Mouse (Mus musculus) heart, embryonic 12.5 days (tissue): ENCODE data around the gene Glis3. TPM values are rescaled to one million over a fixed set of nuclear protein-coding genes. Genes with fewer than 3 reads are reported as not detected.

Experiments
- ATAC-seq: fragments of 200-750 bp; cut with Nextera tagmentation; 2 replicates; pipeline ENCODE4 v1.8.0; 2017; ENCODE audit warnings: moderate TSS enrichment, moderate library complexity; ENCODE audit not compliant: insufficient number of reproducible peaks, low FRiP score
- H3K27ac ChIP-seq: fragments of 300-500 bp; sonication (generic); 2 replicates; pipeline ENCODE4 v1.5.1; 2016; ENCODE audit warnings: mild to moderate bottlenecking, moderate library complexity; ENCODE audit not compliant: poor library complexity, severe bottlenecking
- H3K27me3 ChIP-seq: fragments of 300-500 bp; sonication (generic); replicated peaks from 2 replicates; pipeline ENCODE4 v1.6.1; 2016; ENCODE audit warnings: mild to moderate bottlenecking, moderate library complexity
- H3K36me3 ChIP-seq: fragments of 300-500 bp; sonication (generic); 2 replicates; pipeline ENCODE4 v1.6.1; 2016; ENCODE audit warnings: mild to moderate bottlenecking, moderate library complexity
- H3K4me1 ChIP-seq: fragments of 300-500 bp; sonication (generic); replicated peaks from 2 replicates; pipeline ENCODE4 v1.6.1; 2016; ENCODE audit warnings: mild to moderate bottlenecking
- H3K4me2 ChIP-seq: fragments of 300-500 bp; sonication (generic); 2 replicates; pipeline ENCODE4 v1.6.1; 2016; ENCODE audit warnings: mild to moderate bottlenecking, moderate library complexity
- H3K4me3 ChIP-seq: fragments of 300-500 bp; sonication (generic); 2 replicates; pipeline ENCODE4 v1.5.1; 2016; ENCODE audit warnings: mild to moderate bottlenecking
- H3K9ac ChIP-seq: fragments of 300-500 bp; sonication (generic); 2 replicates; pipeline ENCODE4 v1.6.1; 2016; ENCODE audit warnings: mild to moderate bottlenecking, moderate library complexity
- H3K9me3 ChIP-seq: fragments of 300-500 bp; sonication (generic); replicated peaks from 2 replicates; pipeline ENCODE4 v1.6.1; 2016; ENCODE audit warnings: mild to moderate bottlenecking, moderate library complexity
- WGBS: fragments of 180-500 bp; shearing (Covaris S2); methylation state at CpG from one replicate; pipeline ENCODE4 v1.1.7; 2016; 5-methylcytosine and 5-hydroxymethylcytosine counted together
- polyA plus RNA-seq: library from polyadenylated mRNA; unstranded; fragments of >200 nt; fragmentation: Nextera tagmentation; extraction: Ambion mirVana; gene quantifications from 2 replicates; pipeline ENCODE4 v1.2.1, GENCODE M21; 2016

The Glis3 gene
- polyA plus RNA-seq, 1 experiment from 2014 or later, result 1.7 TPM

- Histone ChIP-seq H3K27me3 (no peaks in the 10 kb centered on the region), H3K4me2 (no peak overlapping the region), H3K4me1 (peaks cover 9% of the 10 kb centered on the region; the same call in 1 of the 2 replicates), H3K27ac (no peak overlapping the region), H3K4me3 (no peak overlapping the region), H3K36me3 (no peaks in the 10 kb centered on the region), H3K9me3 (no peaks in the 10 kb centered on the region), H3K9ac (no peak overlapping the region)
- WGBS, result 86% methylated on average over 5 of the region's 5 CpGs
- ATAC-seq, result no peak
These were observed 255.7 kb downstream of the Glis3 start for GRCm38 (mm10) chr19:28424180-28424579.

GRCm38 (mm10) chr19:28422939-28423338, 256.9 kb downstream of the Glis3 start:
- Histone ChIP-seq H3K27me3 (no peaks in the 10 kb centered on the region), H3K4me2 (no peak overlapping the region), H3K4me3 (no peak overlapping the region), H3K9ac (no peak overlapping the region), H3K9me3 (no peaks in the 10 kb centered on the region), H3K36me3 (no peaks in the 10 kb centered on the region), H3K4me1 (peaks cover 4% of the 10 kb centered on the region; the same call in 1 of the 2 replicates), H3K27ac (no peak overlapping the region)
- WGBS, result 44% methylated on average over 9 of the region's 9 CpGs
- no peak for ATAC-seq

GRCm38 (mm10) chr19:28416069-28416468, 263.8 kb downstream of the Glis3 start:
- ATAC-seq, result no peak
- WGBS, result 80% methylated on average over 5 of the region's 5 CpGs
- Histone ChIP-seq H3K9me3 (peaks cover 7% of the 10 kb centered on the region; the same call in 1 of the 2 replicates), H3K4me1 (no peaks in the 10 kb centered on the region), H3K27me3 (no peaks in the 10 kb centered on the region), H3K27ac (no peak overlapping the region), H3K36me3 (no peaks in the 10 kb centered on the region), H3K4me3 (no peak overlapping the region), H3K4me2 (no peak overlapping the region), H3K9ac (no peak overlapping the region)

GRCm38 (mm10) chr19:28408787-28409186, 271.1 kb downstream of the Glis3 start:
- peaks cover 7% of the 10 kb centered on the region; the same call in 1 of the 2 replicates for H3K9me3 ChIP-seq
- no peaks in the 10 kb centered on the region for H3K27me3 ChIP-seq
- ATAC-seq, result no peak
- no peak overlapping the region for H3K27ac ChIP-seq
- WGBS, result 62% methylated on average over 3 of the region's 3 CpGs
- H3K4me2 ChIP-seq, result no peak overlapping the region
- no peaks in the 10 kb centered on the region for H3K36me3 ChIP-seq
- H3K4me1 ChIP-seq, result 0 out of 2 replicates have a peak, but pooled peaks cover 3% of the 10 kb centered on the region
- no peak overlapping the region for H3K9ac ChIP-seq
- H3K4me3 ChIP-seq, result no peak overlapping the region

- Histone ChIP-seq H3K4me3 (no peak overlapping the region), H3K9me3 (no peaks in the 10 kb centered on the region), H3K9ac (no peak overlapping the region), H3K36me3 (no peaks in the 10 kb centered on the region), H3K27me3 (no peaks in the 10 kb centered on the region), H3K4me2 (no peak overlapping the region), H3K4me1 (0 out of 2 replicates have a peak, but pooled peaks cover 2% of the 10 kb centered on the region), H3K27ac (no peak overlapping the region)
- WGBS, result 53% methylated on average over 6 of the region's 6 CpGs
- ATAC-seq, result no peak
These were observed 276.9 kb downstream of the Glis3 start for GRCm38 (mm10) chr19:28402956-28403355.

GRCm38 (mm10) chr19:28395584-28395861, 284.4 kb downstream of the Glis3 start:
- no peaks in the 10 kb centered on the region for H3K36me3 ChIP-seq
- no peaks in the 10 kb centered on the region for H3K27me3 ChIP-seq
- no peak overlapping the region for H3K4me2 ChIP-seq
- no peak overlapping the region for H3K9ac ChIP-seq
- ATAC-seq, result no peak
- no peaks in the 10 kb centered on the region for H3K9me3 ChIP-seq
- peaks cover 2% of the 10 kb centered on the region; the same call in 1 of the 2 replicates for H3K4me1 ChIP-seq
- H3K4me3 ChIP-seq, result no peak overlapping the region
- 94% methylated on average over 1 of the region's 1 CpGs for WGBS
- H3K27ac ChIP-seq, result no peak overlapping the region

- 52% methylated on average over 12 of the region's 12 CpGs for WGBS
- no peak for ATAC-seq
These were observed 284.9 kb downstream of the Glis3 start for GRCm38 (mm10) chr19:28394826-28395583.

GRCm38 (mm10) chr19:28393766-28394165, 286.1 kb downstream of the Glis3 start:
- Histone ChIP-seq H3K4me3 (no peak overlapping the region), H3K36me3 (no peaks in the 10 kb centered on the region), H3K27me3 (no peaks in the 10 kb centered on the region), H3K27ac (no peak overlapping the region), H3K4me2 (no peak overlapping the region), H3K4me1 (no peaks in the 10 kb centered on the region; the same call in 1 of the 2 replicates), H3K9ac (no peak overlapping the region), H3K9me3 (no peaks in the 10 kb centered on the region)
- 82% methylated on average over 7 of the region's 7 CpGs for WGBS
- ATAC-seq, result no peak

More at GRCm38 (mm10) chr19:28394826-28395583, 284.9 kb downstream of the Glis3 start:
- H3K27ac ChIP-seq, result no peak overlapping the region
- no peak overlapping the region for H3K9ac ChIP-seq
- H3K4me2 ChIP-seq, result 0 out of 2 replicates have a peak overlapping the region, but pooled peaks have one; percentile 3
- H3K36me3 ChIP-seq, result no peaks in the 10 kb centered on the region
- H3K27me3 ChIP-seq, result no peaks in the 10 kb centered on the region
- no peaks in the 10 kb centered on the region for H3K9me3 ChIP-seq
- peaks cover 2% of the 10 kb centered on the region; the same call in 1 of the 2 replicates for H3K4me1 ChIP-seq
- H3K4me3 ChIP-seq, result no peak overlapping the region

GRCm38 (mm10) chr19:28392838-28393237, 287.0 kb downstream of the Glis3 start:
- H3K4me2 ChIP-seq, result no peak overlapping the region
- no peak overlapping the region for H3K4me3 ChIP-seq
- no peaks in the 10 kb centered on the region for H3K9me3 ChIP-seq
- ATAC-seq, result no peak
- H3K27ac ChIP-seq, result no peak overlapping the region
- H3K9ac ChIP-seq, result no peak overlapping the region
- 72% methylated on average over 3 of the region's 3 CpGs for WGBS
- no peaks in the 10 kb centered on the region for H3K36me3 ChIP-seq
- H3K4me1 ChIP-seq, result no peaks in the 10 kb centered on the region; the same call in 1 of the 2 replicates
- no peaks in the 10 kb centered on the region for H3K27me3 ChIP-seq

GRCm38 (mm10) chr19:28390920-28391319, 289.0 kb downstream of the Glis3 start:
- ATAC-seq, result no peak
- no peaks in the 10 kb centered on the region for H3K9me3 ChIP-seq
- 65% methylated on average over 4 of the region's 4 CpGs for WGBS
- H3K27ac ChIP-seq, result no peak overlapping the region
- no peak overlapping the region for H3K4me2 ChIP-seq
- no peaks in the 10 kb centered on the region for H3K36me3 ChIP-seq
- no peaks in the 10 kb centered on the region; the same call in 1 of the 2 replicates for H3K4me1 ChIP-seq
- no peak overlapping the region for H3K9ac ChIP-seq
- no peak overlapping the region for H3K4me3 ChIP-seq
- no peaks in the 10 kb centered on the region for H3K27me3 ChIP-seq

GRCm38 (mm10) chr19:28389146-28389545, 290.7 kb downstream of the Glis3 start:
- WGBS, result 64% methylated on average over 5 of the region's 5 CpGs
- H3K36me3 ChIP-seq, result no peaks in the 10 kb centered on the region
- H3K9me3 ChIP-seq, result no peaks in the 10 kb centered on the region
- no peaks in the 10 kb centered on the region for H3K4me1 ChIP-seq
- no peak overlapping the region for H3K9ac ChIP-seq
- no peaks in the 10 kb centered on the region for H3K27me3 ChIP-seq
- ATAC-seq, result no peak
- H3K4me2 ChIP-seq, result no peak overlapping the region
- no peak overlapping the region for H3K27ac ChIP-seq
- H3K4me3 ChIP-seq, result no peak overlapping the region
